Mouse (Mus musculus): ENCODE results near the gene Ankrd34a.

GRCm38 (mm10) chr3:96594851-96595250, 1.6 kb upstream of the Ankrd34a start:
- TF ChIP-seq USF1 (IDR thresholded peaks at IDR 0.05; ENCODE audit: low read depth, low read length) (no peak), CTCF (conservative IDR thresholded peaks at IDR 0.05 in 1 of 2, IDR thresholded peaks at IDR 0.05 in 1 of 2; ENCODE audit: low read depth in 2 of 2, low read length in 2 of 2) (no peak), ETS1 (conservative IDR thresholded peaks at IDR 0.05; ENCODE audit: low read depth, low read length) (no peak), POLR2A (IDR thresholded peaks at IDR 0.05; ENCODE audit: low read depth, low read length) (no peak), HCFC1 (IDR thresholded peaks at IDR 0.05; ENCODE audit: low read depth, low read length) (no peak), USF2 (conservative IDR thresholded peaks at IDR 0.05; ENCODE audit: low read depth, low read length) (no peak), JUN (IDR thresholded peaks at IDR 0.05; ENCODE audit: insufficient read depth, low read depth, low read length) (no peak), EP300 (IDR thresholded peaks at IDR 0.05; ENCODE audit: low read length) (no peak), SIN3A (IDR thresholded peaks at IDR 0.05; ENCODE audit: low read length) (no peak), GABPA (IDR thresholded peaks at IDR 0.05; ENCODE audit: insufficient replicate concordance, low read depth, low read length) (no peak), CHD1 (IDR thresholded peaks at IDR 0.05; ENCODE audit: low read depth, low read length) (no peak)

Measured in CH12.LX (cell line).